Mouse (Mus musculus) bone marrow macrophage, adult 2 months (primary cell): ENCODE measurements at regions not wholly inside any gene's neighbourhood (a gene's known extent, or its start where the extent isn't known, plus 50 kb on each side); places are given as distances from the start of the nearest gene placed in this dataset.

Experiments
- H3K27ac ChIP-seq: 2 replicates; pipeline ENCODE4 v1.5.1; 2012; ENCODE audit warnings: low read depth, low read length; ENCODE audit not compliant: insufficient read depth
- H3K4me1 ChIP-seq: 2 replicates; pipeline ENCODE4 v1.6.1; 2012; ENCODE audit warnings: low read length; ENCODE audit not compliant: control insufficient read depth, insufficient read depth
- H3K4me3 ChIP-seq: 2 replicates; pipeline ENCODE4 v1.5.1; 2012; ENCODE audit warnings: mild to moderate bottlenecking, low read length, moderate library complexity; ENCODE audit not compliant: insufficient read depth
- CTCF ChIP-seq: IDR thresholded peaks from 2 replicates; pipeline ENCODE4 v1.5.1; 2012; ENCODE audit warnings: low read depth, mild to moderate bottlenecking, low read length, moderate library complexity
- POLR2A ChIP-seq: IDR thresholded peaks from 2 replicates; pipeline ENCODE4 v1.6.1; 2012; ENCODE audit warnings: mild to moderate bottlenecking, low read depth, low read length, borderline replicate concordance

- Histone ChIP-seq H3K4me3 (no peak overlapping the region), H3K27ac (no peak overlapping the region)
These were observed 70.0 kb downstream of the Mbip start for GRCm38 (mm10) chr12:56275556-56276242.

GRCm38 (mm10) chr12:56265049-56265448, 80.6 kb downstream of the Mbip start:
- Histone ChIP-seq H3K4me3 (no peak overlapping the region), H3K4me1 (no peaks in the 10 kb centered on the region)
- TF ChIP-seq POLR2A (no peak), CTCF (no peak)

More at GRCm38 (mm10) chr12:56275556-56276242, 70.0 kb downstream of the Mbip start:
- TF ChIP-seq POLR2A: no peak
- TF ChIP-seq CTCF: no peak
- H3K4me1 ChIP-seq: no peaks in the 10 kb centered on the region

GRCm38 (mm10) chr12:56261471-56261870, 84.2 kb downstream of the Mbip start:
- no peak for TF ChIP-seq POLR2A
- TF ChIP-seq CTCF: no peak
- no peaks in the 10 kb centered on the region for H3K4me1 ChIP-seq

More at GRCm38 (mm10) chr12:56265049-56265448, 80.6 kb downstream of the Mbip start:
- no peak overlapping the region for H3K27ac ChIP-seq

GRCm38 (mm10) chr12:56258401-56259050, 87.2 kb downstream of the Mbip start:
- no peak overlapping the region for H3K27ac ChIP-seq
- no peaks in the 10 kb centered on the region for H3K4me1 ChIP-seq
- TF ChIP-seq CTCF (no peak), POLR2A (no peak)
- H3K4me3 ChIP-seq: no peak overlapping the region

More at GRCm38 (mm10) chr12:56261471-56261870, 84.2 kb downstream of the Mbip start:
- no peak overlapping the region for H3K4me3 ChIP-seq
- no peak overlapping the region for H3K27ac ChIP-seq

- no peaks in the 10 kb centered on the region for H3K4me1 ChIP-seq
- H3K4me3 ChIP-seq: no peak overlapping the region
- no peak overlapping the region for H3K27ac ChIP-seq
- no peak for TF ChIP-seq POLR2A
- no peak for TF ChIP-seq CTCF
These were observed 89.3 kb downstream of the Mbip start for GRCm38 (mm10) chr12:56256243-56256881.

- no peaks in the 10 kb centered on the region for H3K4me1 ChIP-seq
- no peak overlapping the region for H3K27ac ChIP-seq
- no peak overlapping the region for H3K4me3 ChIP-seq
- TF ChIP-seq CTCF (no peak), POLR2A (no peak)
These were observed 92.9 kb downstream of the Mbip start for GRCm38 (mm10) chr12:56252612-56253444.

GRCm38 (mm10) chr12:56250262-56250661, 95.4 kb downstream of the Mbip start:
- Histone ChIP-seq H3K4me3 (no peak overlapping the region), H3K27ac (no peak overlapping the region), H3K4me1 (no peaks in the 10 kb centered on the region)
- no peak for TF ChIP-seq CTCF
- no peak for TF ChIP-seq POLR2A

- Histone ChIP-seq H3K4me3 (no peak overlapping the region), H3K4me1 (no peaks in the 10 kb centered on the region), H3K27ac (no peak overlapping the region)
- no peak for TF ChIP-seq POLR2A
- no peak for TF ChIP-seq CTCF
These were observed 99.3 kb downstream of the Mbip start for GRCm38 (mm10) chr12:56246406-56246805.

- no peak overlapping the region for H3K27ac ChIP-seq
- no peaks in the 10 kb centered on the region for H3K4me1 ChIP-seq
- H3K4me3 ChIP-seq: no peak overlapping the region
- no peak for TF ChIP-seq POLR2A
- no peak for TF ChIP-seq CTCF
These were observed 102.9 kb downstream of the Mbip start for GRCm38 (mm10) chr12:56242803-56243202.
